Mouse (Mus musculus) liver, postnatal 0 days (tissue): ENCODE results near the gene Tmem167b.

Experiments
- CTCF ChIP-seq: sonication (generic); IDR thresholded peaks from 2 replicates; pipeline ENCODE4 v1.5.1; 2016; ENCODE audit warnings: antibody characterized with exemption, low read depth
- EP300 ChIP-seq: IDR thresholded peaks from 2 replicates; pipeline ENCODE4 v1.6.1; 2016; ENCODE audit warnings: antibody characterized with exemption, low read depth, mild to moderate bottlenecking

GRCm38 (mm10) chr3:108554111-108554561 lies 8.1 kb downstream of the Tmem167b start:
- TF ChIP-seq EP300: no peak
- TF ChIP-seq CTCF: no peak
